Mouse (Mus musculus): Measurements from ENCODE around the gene Prepl.

The Prepl gene

GRCm38 (mm10) chr17:85020343-85020742 is 69.7 kb downstream of the Prepl start:
- DNase-seq (ENCODE audit: low spot score): no peak

DNA sequence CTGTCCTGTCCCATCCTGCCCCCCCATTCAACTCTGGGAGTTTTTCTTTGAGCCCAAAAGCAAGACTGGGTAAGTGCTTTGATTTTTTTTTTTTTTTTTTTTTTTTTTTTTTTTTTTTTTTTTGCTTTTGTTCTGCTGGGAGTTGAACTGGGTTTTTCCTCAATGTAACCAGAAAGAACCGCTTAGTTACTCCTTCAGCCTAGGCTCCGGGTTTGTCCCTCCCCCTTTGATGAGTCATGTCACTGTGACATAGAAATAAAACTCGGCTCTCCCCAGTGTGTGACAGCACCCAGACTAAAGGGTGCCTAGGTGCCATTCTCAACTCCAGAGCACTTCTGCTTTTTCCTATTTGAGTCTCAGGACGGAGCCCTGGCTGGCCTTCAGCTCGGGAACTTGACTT is 71.2 kb downstream of the Prepl start:
- no peak for DNase-seq (ENCODE audit: low spot score)

GRCm38 (mm10) chr17:85018344-85018743 is 71.7 kb downstream of the Prepl start:
- no peak for DNase-seq (ENCODE audit: low spot score)

DNA sequence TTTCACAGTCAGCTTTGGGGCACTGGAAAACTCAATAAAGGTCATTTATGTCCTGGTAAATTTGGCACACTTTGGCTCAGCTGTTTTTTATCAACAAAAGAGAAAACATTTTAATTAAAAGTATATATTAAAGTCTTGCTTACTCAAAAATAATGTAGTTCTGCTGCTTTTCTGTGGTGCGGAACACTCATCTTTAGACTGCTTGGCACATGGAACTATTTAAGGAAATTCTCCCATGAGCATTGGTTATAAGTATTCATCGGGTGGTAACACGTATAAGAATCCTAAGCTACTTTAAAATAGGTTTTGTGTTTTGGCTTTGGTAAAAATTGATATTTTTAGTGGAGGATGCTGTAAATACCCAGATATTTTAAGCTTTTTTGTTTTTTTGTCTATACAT is 75.4 kb downstream of the Prepl start:
- no peak for DNase-seq (ENCODE audit: low spot score)

- no peak for DNase-seq (ENCODE audit: low spot score)
Measured at GRCm38 (mm10) chr17:85013485-85013884, 76.6 kb downstream of the Prepl start.

Measured in MN1 (cell line).